Mouse (Mus musculus) cerebellum, adult 2 months (tissue): Measurements from ENCODE around the gene Nbea.

Experiments used
- CTCF ChIP-seq: fragments of 200-500 bp; IDR thresholded peaks from 2 replicates; pipeline ENCODE4 v1.5.1; 2011; ENCODE audit warnings: low read depth, mild to moderate bottlenecking, control low read depth, low read length, moderate library complexity, borderline replicate concordance; ENCODE audit not compliant: insufficient read depth
- POLR2A ChIP-seq: fragments of 200-500 bp; IDR thresholded peaks from 2 replicates; pipeline ENCODE4 v1.6.1; 2011; ENCODE audit warnings: low read length, control low read depth, borderline replicate concordance; ENCODE audit not compliant: insufficient read depth

- TF ChIP-seq POLR2A (no peak), CTCF (no peak)
Observed at GRCm38 (mm10) chr3:55756602-55757190, 426.8 kb downstream of the Nbea start.
